Mouse (Mus musculus) CD8-positive naive resting alpha-beta T cell, adult 2 months (primary cell): Measurements from ENCODE around the gene Uchl4.
"Not testable (repeated sequence)": the region's sequence is repeated elsewhere in the genome, so short reads cannot be mapped to it uniquely, and the experiment has no call there.

Experiments
- DNase-seq, 2 experiments: peaks; one replicate each; pipeline ENCODE4 v3.0.0; 2022; ENCODE audit warnings: low read depth in 2 of 2, low spot score in 2 of 2

Gene Uchl4

GRCm38 (mm10) chr9:64228972-64229371, 6.0 kb upstream of the Uchl4 start:
- no peak for DNase-seq

GRCm38 (mm10) chr9:64231171-64231570, 3.8 kb upstream of the Uchl4 start:
- no peak for DNase-seq

GRCm38 (mm10) chr9:64231674-64232073, 3.3 kb upstream of the Uchl4 start:
- DNase-seq = no peak

- no peak for DNase-seq
Observed at GRCm38 (mm10) chr9:64232257-64232957, 2.6 kb upstream of the Uchl4 start.

- DNase-seq = no peak
Observed at GRCm38 (mm10) chr9:64233656-64234055, 1.3 kb upstream of the Uchl4 start.

- DNase-seq = no peak
Observed at GRCm38 (mm10) chr9:64236056-64236455, 1.1 kb downstream of the Uchl4 start.

- no peak for DNase-seq
Observed at GRCm38 (mm10) chr9:64240116-64240515, 5.1 kb downstream of the Uchl4 start.

- no peak for DNase-seq
Observed at GRCm38 (mm10) chr9:64240681-64241080, 5.7 kb downstream of the Uchl4 start.

- DNase-seq = no peak
Observed at GRCm38 (mm10) chr9:64242381-64242831, 7.4 kb downstream of the Uchl4 start.

GRCm38 (mm10) chr9:64249371-64249770, 14.4 kb downstream of the Uchl4 start:
- DNase-seq = no peak

GRCm38 (mm10) chr9:64250111-64250730, 15.2 kb downstream of the Uchl4 start:
- DNase-seq = no peak

GRCm38 (mm10) chr9:64252591-64253020, 17.6 kb downstream of the Uchl4 start:
- DNase-seq = no peak

GRCm38 (mm10) chr9:64253021-64253904, 18.3 kb downstream of the Uchl4 start, which contains the start of gene Map2k1:
Gene Map2k1 (minus strand): TSS chr9:64253631.
- peak; percentile 99 for DNase-seq

GRCm38 (mm10) chr9:64255422-64255821, 20.4 kb downstream of the Uchl4 start:
- DNase-seq = no peak

GRCm38 (mm10) chr9:64256204-64256603, 21.2 kb downstream of the Uchl4 start:
- DNase-seq = no peak

GRCm38 (mm10) chr9:64259906-64260305, 24.9 kb downstream of the Uchl4 start:
- no peak for DNase-seq

GRCm38 (mm10) chr9:64261023-64261422, 26.0 kb downstream of the Uchl4 start:
- DNase-seq = no peak

- no peak for DNase-seq
Observed at GRCm38 (mm10) chr9:64264813-64265212, 29.8 kb downstream of the Uchl4 start.

- DNase-seq = no peak
Observed at GRCm38 (mm10) chr9:64267231-64267630, 32.2 kb downstream of the Uchl4 start.

- DNase-seq = no peak
Observed at GRCm38 (mm10) chr9:64268196-64268595, 33.2 kb downstream of the Uchl4 start.

- DNase-seq = not testable (repeated sequence)
Observed at GRCm38 (mm10) chr9:64268836-64269235, 33.8 kb downstream of the Uchl4 start.

- no peak for DNase-seq
Observed at GRCm38 (mm10) chr9:64271249-64271648, 36.2 kb downstream of the Uchl4 start.
